Mouse (Mus musculus) megakaryocyte, adult 5-6 weeks (primary cell): ENCODE data around the gene Rnf215. TPM values are rescaled to one million over a fixed set of nuclear protein-coding genes. Genes with fewer than 3 reads are reported as not detected.
A peak's percentile ranks its signal among the peaks of the same experiment; 100 is the strongest.

Source experiments
- ATAC-seq: 2 replicates; pipeline ENCODE4 v1.8.0; 2016; ENCODE audit warnings: mild to moderate bottlenecking, inconsistent platforms; ENCODE audit not compliant: poor library complexity, severe bottlenecking
- total RNA-seq, 2 experiments: library from RNA; stranded (forward) in 1 of 2; stranded (reverse) in 1 of 2; fragments of 153-499, 151-499 nt in 1 of 2; fragments of 221-1000, 200-1000 nt in 1 of 2; gene quantifications; 2 replicates each; pipeline versions ENCODE4 v1.2.3 to v1.2.4; 2015 to 2017

The Rnf215 gene
- total RNA-seq, 2 experiments from 2014 or later: 6.3 to 14.8 TPM

DNA sequence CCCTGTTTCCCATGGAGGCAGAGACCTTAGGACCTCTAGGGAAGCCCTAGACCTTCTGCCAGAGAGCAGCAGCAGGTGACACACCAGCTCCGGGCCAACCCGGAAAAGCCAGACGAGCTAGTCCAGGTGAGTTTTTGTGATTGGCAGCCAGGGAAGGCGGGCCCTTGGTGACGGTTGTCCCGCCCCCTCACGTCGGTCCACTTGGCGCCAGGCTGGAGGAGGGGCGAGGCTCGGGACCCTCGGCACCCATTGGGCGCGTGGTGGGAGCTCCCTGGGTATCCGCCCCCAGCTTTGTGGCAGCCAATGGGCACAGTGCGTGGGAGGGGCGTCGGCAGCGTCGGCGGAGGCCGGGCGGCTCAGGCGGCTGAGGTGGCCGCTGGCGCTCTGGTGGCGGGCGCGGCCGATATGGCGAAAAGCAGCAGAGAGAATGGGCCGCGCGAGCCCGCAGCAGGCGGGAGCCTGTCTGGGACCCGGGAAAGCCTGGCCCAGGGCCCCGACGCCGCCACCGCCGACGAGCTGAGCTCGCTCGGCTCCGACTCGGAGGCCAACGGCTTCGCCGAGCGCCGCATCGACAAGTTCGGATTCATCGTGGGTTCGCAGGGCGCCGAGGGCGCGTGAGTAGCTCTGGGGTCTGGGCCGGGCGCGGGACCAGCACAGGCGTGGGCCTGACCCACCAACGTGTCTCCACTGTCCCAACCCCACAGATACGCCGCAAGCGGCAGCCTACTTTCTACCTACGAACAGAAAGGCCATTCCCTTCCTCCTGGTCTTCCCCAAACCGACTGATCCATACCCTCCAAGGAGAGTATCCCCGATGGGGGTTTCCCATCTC is 51.7 kb downstream of the Rnf215 start, which contains the start of gene Tbc1d10a:
Tbc1d10a (plus strand) TSS at position 304 of the 832 bp plus-strand sequence.
- ATAC-seq: peak; percentile 100

GRCm38 (mm10) chr11:4187318-4187700 is 52.3 kb downstream of the Rnf215 start:
- ATAC-seq: no peak

GRCm38 (mm10) chr11:4189182-4189581 is 54.2 kb downstream of the Rnf215 start:
- ATAC-seq: no peak

- no peak for ATAC-seq
Measured at GRCm38 (mm10) chr11:4190677-4191076, 55.7 kb downstream of the Rnf215 start.

Other genes starting within 250 kb of the Rnf215 start
- gene 4921536K21Rik, start 240.1 kb upstream of the Rnf215 start, total RNA-seq (2015): 0.09 TPM in 1 of 2 replicates, not detected in the other
- 0.15 TPM in 1 of 2 replicates, not detected in the other for gene 4921536K21Rik, start 240.1 kb upstream of the Rnf215 start, total RNA-seq (2017)
- gene Dusp18, start 240.0 kb upstream of the Rnf215 start, total RNA-seq (2015): 0.41 and 0.49 TPM in 2 replicates
- 0.08 and 0.44 TPM in 2 replicates for gene Dusp18, start 240.0 kb upstream of the Rnf215 start, total RNA-seq (2017)
- gene Slc35e4, start 220.5 kb upstream of the Rnf215 start, total RNA-seq (2015): 4.0 and 4.1 TPM in 2 replicates
- gene Slc35e4, start 220.5 kb upstream of the Rnf215 start, total RNA-seq (2017): 7.4 and 7.9 TPM in 2 replicates
- gene Tcn2, start 203.0 kb upstream of the Rnf215 start, total RNA-seq (2015): 108 and 109 TPM in 2 replicates
- gene Tcn2, start 203.0 kb upstream of the Rnf215 start, total RNA-seq (2017): 57.0 and 66.9 TPM in 2 replicates
- gene Pes1, start 171.2 kb upstream of the Rnf215 start, total RNA-seq (2015): 28.5 and 31.1 TPM in 2 replicates
- 60.7 and 86.6 TPM in 2 replicates for gene Pes1, start 171.2 kb upstream of the Rnf215 start, total RNA-seq (2017)
- not detected in 2 replicates for gene 4930556J24Rik, start 158.4 kb upstream of the Rnf215 start, total RNA-seq (2015)
- gene 4930556J24Rik, start 158.4 kb upstream of the Rnf215 start, total RNA-seq (2017): not detected in 2 replicates
- 0.22 TPM in 1 of 2 replicates, not detected in the other for gene Gal3st1, start 151.6 kb upstream of the Rnf215 start, total RNA-seq (2015)
- not detected in 2 replicates for gene Gal3st1, start 151.6 kb upstream of the Rnf215 start, total RNA-seq (2017)
- not detected in 2 replicates for gene Sec14l4, start 103.7 kb upstream of the Rnf215 start, total RNA-seq (2015)
- gene Sec14l4, start 103.7 kb upstream of the Rnf215 start, total RNA-seq (2017): not detected in 2 replicates
- gene Sec14l3, start 70.4 kb upstream of the Rnf215 start, total RNA-seq (2015): not detected in 2 replicates
- not detected in 2 replicates for gene Sec14l3, start 70.4 kb upstream of the Rnf215 start, total RNA-seq (2017)
- gene Mtfp1, start 39.8 kb upstream of the Rnf215 start, total RNA-seq (2015): 1.1 and 2.6 TPM in 2 replicates
- 1.3 and 1.8 TPM in 2 replicates for gene Mtfp1, start 39.8 kb upstream of the Rnf215 start, total RNA-seq (2017)
- gene Sec14l2, start 11.8 kb upstream of the Rnf215 start, total RNA-seq (2015): 0.27 and 0.82 TPM in 2 replicates
- gene Sec14l2, start 11.8 kb upstream of the Rnf215 start, total RNA-seq (2017): 0.81 and 3.9 TPM in 2 replicates
- gene Ccdc157, start 25.1 kb downstream of the Rnf215 start, total RNA-seq (2015): 1.1 TPM in 1 of 2 replicates, not detected in the other
- 0.44 and 1.3 TPM in 2 replicates for gene Ccdc157, start 25.1 kb downstream of the Rnf215 start, total RNA-seq (2017)
- 42.2 and 42.4 TPM in 2 replicates for gene Sf3a1, start 25.1 kb downstream of the Rnf215 start, total RNA-seq (2015)
- 24.8 and 28.9 TPM in 2 replicates for gene Sf3a1, start 25.1 kb downstream of the Rnf215 start, total RNA-seq (2017)
- 2.5 and 3.8 TPM in 2 replicates for gene Tbc1d10a, start 51.6 kb downstream of the Rnf215 start, total RNA-seq (2015)
- gene Tbc1d10a, start 51.6 kb downstream of the Rnf215 start, total RNA-seq (2017): 5.5 and 8.3 TPM in 2 replicates
- gene Castor1, start 83.0 kb downstream of the Rnf215 start, total RNA-seq (2015): 1.2 and 1.3 TPM in 2 replicates
- gene Castor1, start 83.0 kb downstream of the Rnf215 start, total RNA-seq (2017): 1.1 and 2.3 TPM in 2 replicates
- gene Osm, start 101.2 kb downstream of the Rnf215 start, total RNA-seq (2015): 26.6 and 34.4 TPM in 2 replicates
- gene Osm, start 101.2 kb downstream of the Rnf215 start, total RNA-seq (2017): 31.9 and 39.2 TPM in 2 replicates
- 0.18 and 0.31 TPM in 2 replicates for gene Lif, start 122.4 kb downstream of the Rnf215 start, total RNA-seq (2015)
- gene Lif, start 122.4 kb downstream of the Rnf215 start, total RNA-seq (2017): 1.1 and 6.7 TPM in 2 replicates